Mouse (Mus musculus) heart, embryonic 13.5 days (tissue): Measurements from ENCODE around the gene Tpo. TPM values are rescaled to one million over a fixed set of nuclear protein-coding genes. Genes with fewer than 3 reads are reported as not detected.

Experiments
- ATAC-seq: fragments of 200-750 bp; cut with Nextera tagmentation; 2 replicates; pipeline ENCODE4 v1.8.0; 2017; ENCODE audit warnings: moderate TSS enrichment; ENCODE audit not compliant: insufficient number of reproducible peaks, low FRiP score, low TSS enrichment; ENCODE audit errors: extremely low read depth
- H3K27ac ChIP-seq: fragments of 300-500 bp; sonication (generic); replicated peaks from 2 replicates; pipeline ENCODE4 v1.5.1; 2015; ENCODE audit warnings: moderate library complexity, mild to moderate bottlenecking, inconsistent platforms
- H3K27me3 ChIP-seq: fragments of 300-500 bp; sonication (generic); replicated peaks from 2 replicates; pipeline ENCODE4 v1.6.1; 2015; ENCODE audit warnings: mild to moderate bottlenecking, inconsistent platforms
- H3K36me3 ChIP-seq: fragments of 300-500 bp; sonication (generic); 2 replicates; pipeline ENCODE4 v1.6.1; 2015; ENCODE audit warnings: mild to moderate bottlenecking, inconsistent platforms
- H3K4me1 ChIP-seq: fragments of 300-500 bp; sonication (generic); 2 replicates; pipeline ENCODE4 v1.6.1; 2015; ENCODE audit warnings: inconsistent platforms
- H3K4me2 ChIP-seq: fragments of 300-500 bp; sonication (generic); 2 replicates; pipeline ENCODE4 v1.6.1; 2015; ENCODE audit warnings: inconsistent platforms, mild to moderate bottlenecking, moderate library complexity
- H3K4me3 ChIP-seq: fragments of 300-500 bp; sonication (generic); 2 replicates; pipeline ENCODE4 v1.5.1; 2015; ENCODE audit warnings: moderate library complexity, mild to moderate bottlenecking, inconsistent platforms
- H3K9ac ChIP-seq: fragments of 300-500 bp; sonication (generic); 2 replicates; pipeline ENCODE4 v1.6.1; 2015; ENCODE audit warnings: inconsistent platforms, mild to moderate bottlenecking, moderate library complexity
- H3K9me3 ChIP-seq: fragments of 300-500 bp; sonication (generic); 2 replicates; pipeline ENCODE4 v1.6.1; 2016; ENCODE audit warnings: inconsistent platforms
- WGBS: fragments of 180-500 bp; shearing (Covaris S2); methylation state at CpG from one replicate; pipeline ENCODE4 v1.1.7; 2015; ENCODE audit warnings: mixed read lengths; 5-methylcytosine and 5-hydroxymethylcytosine counted together
- polyA plus RNA-seq: library from polyadenylated mRNA; unstranded; fragments of >200 nt; fragmentation: Nextera tagmentation; extraction: Ambion mirVana; gene quantifications from 2 replicates; pipeline ENCODE4 v1.2.1, GENCODE M21; 2015

The Tpo gene
- polyA plus RNA-seq, 1 experiment from 2014 or later: 0.08 TPM

DNA sequence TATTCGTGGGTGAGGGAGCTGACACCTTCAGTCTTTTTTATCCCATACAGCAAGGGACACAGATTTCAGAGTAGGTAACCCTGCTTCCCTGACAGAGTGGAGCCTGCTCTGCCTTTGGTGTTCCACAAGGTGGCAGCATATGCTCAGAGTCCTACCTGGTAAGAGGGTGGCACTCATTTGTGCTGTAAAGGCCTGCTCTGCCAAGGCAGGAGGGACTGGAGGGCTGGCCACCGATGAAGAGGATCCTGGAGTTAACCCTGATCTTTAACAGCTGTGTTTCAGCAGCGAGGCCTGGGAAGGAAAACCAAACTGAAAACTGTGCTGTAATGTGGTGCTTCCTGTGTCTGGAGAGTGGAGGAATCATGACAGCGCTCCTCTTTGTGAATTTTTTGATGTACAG lies 92.9 kb downstream of the Tpo start:
- Histone ChIP-seq H3K27me3 (peaks cover 3% of the 10 kb centered on the region), H3K4me1 (no peaks in the 10 kb centered on the region), H3K4me2 (no peak overlapping the region), H3K9ac (no peak overlapping the region), H3K27ac (no peak overlapping the region), H3K36me3 (no peaks in the 10 kb centered on the region), H3K4me3 (no peak overlapping the region), H3K9me3 (no peaks in the 10 kb centered on the region)
- WGBS: 36% methylated on average over 4 of the region's 4 CpGs
- no peak for ATAC-seq

GRCm38 (mm10) chr12:30036569-30037055 lies 95.8 kb downstream of the Tpo start:
- ATAC-seq: no peak
- H3K4me2 ChIP-seq: no peak overlapping the region
- H3K27me3 ChIP-seq: peaks cover 3% of the 10 kb centered on the region; the same call in 1 of the 2 replicates
- no peaks in the 10 kb centered on the region for H3K36me3 ChIP-seq
- no peaks in the 10 kb centered on the region for H3K4me1 ChIP-seq
- no peaks in the 10 kb centered on the region for H3K9me3 ChIP-seq
- H3K4me3 ChIP-seq: no peak overlapping the region
- no peak overlapping the region for H3K9ac ChIP-seq
- no peak overlapping the region for H3K27ac ChIP-seq
- 71% methylated on average over 4 of the region's 4 CpGs for WGBS

GRCm38 (mm10) chr12:30035841-30036568 lies 96.4 kb downstream of the Tpo start:
- H3K9me3 ChIP-seq: no peaks in the 10 kb centered on the region
- H3K27ac ChIP-seq: no peak overlapping the region
- H3K9ac ChIP-seq: no peak overlapping the region
- H3K4me1 ChIP-seq: no peaks in the 10 kb centered on the region
- no peak overlapping the region for H3K4me3 ChIP-seq
- H3K36me3 ChIP-seq: no peaks in the 10 kb centered on the region
- no peak for ATAC-seq
- H3K27me3 ChIP-seq: peaks cover 3% of the 10 kb centered on the region; the same call in 1 of the 2 replicates
- H3K4me2 ChIP-seq: no peak overlapping the region

GRCm38 (mm10) chr12:30035406-30035805 lies 97.0 kb downstream of the Tpo start:
- Histone ChIP-seq H3K4me1 (no peaks in the 10 kb centered on the region), H3K27me3 (peaks cover 3% of the 10 kb centered on the region; the same call in 1 of the 2 replicates), H3K4me2 (no peak overlapping the region), H3K9me3 (no peaks in the 10 kb centered on the region), H3K36me3 (no peaks in the 10 kb centered on the region), H3K27ac (no peak overlapping the region), H3K4me3 (no peak overlapping the region), H3K9ac (no peak overlapping the region)
- ATAC-seq: no peak
- 20% methylated on average over 1 of the region's 1 CpGs for WGBS

GRCm38 (mm10) chr12:30034681-30035080 lies 97.7 kb downstream of the Tpo start:
- ATAC-seq: no peak
- Histone ChIP-seq H3K27ac (no peak overlapping the region), H3K9me3 (no peaks in the 10 kb centered on the region), H3K27me3 (peaks cover 3% of the 10 kb centered on the region; the same call in 1 of the 2 replicates), H3K4me3 (no peak overlapping the region), H3K4me2 (no peak overlapping the region), H3K9ac (no peak overlapping the region), H3K36me3 (no peaks in the 10 kb centered on the region), H3K4me1 (no peaks in the 10 kb centered on the region)
- WGBS: 81% methylated on average over 5 of the region's 5 CpGs

GRCm38 (mm10) chr12:30030571-30030970 lies 101.9 kb downstream of the Tpo start:
- Histone ChIP-seq H3K4me3 (no peak overlapping the region), H3K36me3 (no peaks in the 10 kb centered on the region), H3K4me2 (no peak overlapping the region), H3K27me3 (no peaks in the 10 kb centered on the region), H3K4me1 (no peaks in the 10 kb centered on the region), H3K27ac (no peak overlapping the region), H3K9me3 (no peaks in the 10 kb centered on the region), H3K9ac (no peak overlapping the region)
- ATAC-seq: no peak
- WGBS: 70% methylated on average over 5 of the region's 5 CpGs

DNA sequence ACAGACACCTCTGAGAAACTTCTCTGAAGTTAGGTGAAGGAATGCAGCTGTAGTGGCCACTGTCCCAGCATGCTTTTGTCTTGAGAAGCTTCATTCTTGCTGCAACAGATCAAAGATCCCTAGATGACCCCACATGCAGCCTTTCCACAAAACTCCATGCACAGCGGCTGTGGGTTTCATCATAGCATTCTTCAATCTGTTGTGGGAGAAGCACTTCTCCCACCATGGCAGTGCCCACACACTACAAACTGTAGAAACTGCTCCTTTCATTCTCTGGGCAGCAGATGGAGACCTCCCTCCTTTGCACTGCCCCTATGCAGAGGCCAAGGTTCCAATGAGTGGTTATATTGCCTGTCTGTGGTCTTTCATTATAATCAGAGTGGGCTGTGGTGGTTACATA lies 103.3 kb downstream of the Tpo start:
- no peak overlapping the region for H3K27ac ChIP-seq
- no peaks in the 10 kb centered on the region for H3K9me3 ChIP-seq
- no peak overlapping the region for H3K4me3 ChIP-seq
- H3K4me2 ChIP-seq: no peak overlapping the region
- 0 out of 2 replicates have a peak, but pooled peaks cover 3% of the 10 kb centered on the region for H3K4me1 ChIP-seq
- no peak overlapping the region for H3K9ac ChIP-seq
- 74% methylated on average over 1 of the region's 1 CpGs for WGBS
- no peaks in the 10 kb centered on the region for H3K36me3 ChIP-seq
- ATAC-seq: no peak
- H3K27me3 ChIP-seq: no peaks in the 10 kb centered on the region

DNA sequence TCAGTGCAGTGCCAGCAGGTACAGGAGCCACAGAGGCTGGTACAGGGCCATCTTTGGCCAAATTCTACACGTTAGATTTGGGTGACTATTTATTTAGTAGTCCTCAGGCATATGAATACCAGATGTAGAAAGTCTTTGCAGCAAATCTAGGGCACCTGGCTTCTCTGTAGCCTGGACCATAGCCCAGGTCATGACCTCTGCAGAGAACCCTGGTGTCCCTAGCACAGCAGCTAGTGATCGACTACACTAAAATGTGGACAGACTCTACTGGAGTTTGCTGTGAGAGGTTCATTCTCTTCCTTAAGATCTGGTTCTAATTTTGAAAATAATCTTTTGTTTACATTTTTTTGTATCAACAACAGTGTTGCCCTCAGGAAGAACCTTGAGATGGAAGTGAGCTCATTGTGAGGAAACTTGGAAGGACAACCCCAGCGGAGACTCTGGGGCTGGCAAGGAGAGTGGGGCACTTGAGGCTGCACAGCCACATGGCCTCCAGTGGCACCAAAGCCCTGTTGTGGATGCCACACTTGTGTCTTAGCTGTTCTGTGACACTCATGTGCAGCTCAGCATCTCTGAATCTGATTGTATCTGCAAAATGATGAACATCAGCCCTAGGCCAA lies 104.6 kb downstream of the Tpo start:
- WGBS: 75% methylated on average over 3 of the region's 3 CpGs
- ATAC-seq: no peak
- no peak overlapping the region for H3K4me2 ChIP-seq
- no peak overlapping the region for H3K9ac ChIP-seq
- H3K4me3 ChIP-seq: no peak overlapping the region
- 0 out of 2 replicates have a peak, but pooled peaks cover 3% of the 10 kb centered on the region for H3K4me1 ChIP-seq
- H3K36me3 ChIP-seq: no peaks in the 10 kb centered on the region
- no peaks in the 10 kb centered on the region for H3K27me3 ChIP-seq
- H3K27ac ChIP-seq: no peak overlapping the region
- no peaks in the 10 kb centered on the region for H3K9me3 ChIP-seq

- Histone ChIP-seq H3K27ac (no peak overlapping the region), H3K27me3 (no peaks in the 10 kb centered on the region), H3K9ac (no peak overlapping the region), H3K9me3 (no peaks in the 10 kb centered on the region), H3K4me2 (no peak overlapping the region), H3K36me3 (peaks cover 4% of the 10 kb centered on the region; the same call in 1 of the 2 replicates), H3K4me1 (0 out of 2 replicates have a peak, but pooled peaks cover 3% of the 10 kb centered on the region), H3K4me3 (no peak overlapping the region)
- no peak for ATAC-seq
- WGBS: 65% methylated on average over 2 of the region's 2 CpGs
Observed at GRCm38 (mm10) chr12:30024264-30024825, 108.1 kb downstream of the Tpo start.

DNA sequence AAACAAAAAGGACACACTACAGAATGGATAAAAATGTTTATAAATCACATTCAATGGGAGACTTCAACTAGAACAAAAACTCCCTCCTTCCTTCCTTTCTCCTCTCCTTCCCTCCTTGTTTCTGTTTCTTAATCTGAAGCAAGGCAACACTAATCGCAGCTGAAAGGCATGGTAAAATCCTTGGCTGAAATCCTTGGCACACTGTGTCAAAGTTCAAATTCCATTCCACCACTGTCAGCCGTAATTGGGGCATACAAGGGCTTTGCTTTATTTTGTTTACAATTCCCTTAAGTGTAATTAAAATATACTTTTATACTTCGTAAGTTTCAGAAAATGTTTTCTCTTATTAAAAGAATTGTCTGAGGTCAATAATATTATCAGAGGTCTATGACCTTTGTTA lies 108.9 kb downstream of the Tpo start:
- no peak for ATAC-seq
- WGBS: 43% methylated on average over 3 of the region's 3 CpGs
- Histone ChIP-seq H3K9ac (no peak overlapping the region), H3K4me3 (no peak overlapping the region), H3K27me3 (no peaks in the 10 kb centered on the region), H3K36me3 (peaks cover 12% of the 10 kb centered on the region), H3K27ac (no peak overlapping the region), H3K4me1 (0 out of 2 replicates have a peak, but pooled peaks cover 3% of the 10 kb centered on the region), H3K4me2 (no peak overlapping the region), H3K9me3 (no peaks in the 10 kb centered on the region)

- no peaks in the 10 kb centered on the region for H3K27me3 ChIP-seq
- H3K9ac ChIP-seq: no peak overlapping the region
- H3K4me3 ChIP-seq: no peak overlapping the region
- no peak overlapping the region for H3K4me2 ChIP-seq
- ATAC-seq: no peak
- 0 out of 2 replicates have a peak, but pooled peaks cover 3% of the 10 kb centered on the region for H3K4me1 ChIP-seq
- H3K9me3 ChIP-seq: no peaks in the 10 kb centered on the region
- H3K36me3 ChIP-seq: peaks cover 41% of the 10 kb centered on the region
- no peak overlapping the region for H3K27ac ChIP-seq
Observed at GRCm38 (mm10) chr12:30020447-30020846, 112.0 kb downstream of the Tpo start.
